Mouse (Mus musculus): ENCODE measurements around the gene Palmd. TPM values are rescaled to one million over a fixed set of nuclear protein-coding genes. Genes with fewer than 3 reads are reported as not detected.

Palmd gene
- polyA plus RNA-seq, 1 experiment from 2014 or later, result 9.2 TPM

DNA sequence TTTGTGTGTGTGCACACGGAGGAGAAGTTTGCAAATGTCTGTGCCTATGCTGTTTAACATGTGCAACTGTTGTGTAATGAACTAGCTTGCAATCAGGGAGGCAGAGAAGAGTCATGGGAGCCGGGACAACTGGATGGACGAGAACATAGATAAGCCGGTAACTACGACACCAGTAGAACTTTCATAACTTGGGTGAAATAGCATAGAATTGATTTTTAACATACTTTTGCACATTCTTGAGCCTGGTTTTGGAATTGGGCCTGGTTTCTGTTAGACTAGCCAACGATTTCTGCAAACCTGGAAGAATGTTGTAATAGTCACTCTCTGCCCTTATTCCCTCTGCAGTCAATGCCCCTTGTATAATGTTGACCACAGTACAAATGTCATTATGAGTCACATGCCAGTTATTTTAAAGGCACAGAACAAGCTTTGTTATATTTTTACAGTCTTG is 18.1 kb downstream of the Palmd start:
- H3K27ac ChIP-seq (ENCODE audit: low read length), result no peak overlapping the region
- H3K9ac ChIP-seq (ENCODE audit: low read depth, low read length), result no peak overlapping the region
- no peaks in the 10 kb centered on the region for H3K4me1 ChIP-seq (ENCODE audit: control insufficient read depth, insufficient read depth, low read length)
- no peak overlapping the region for H3K4me2 ChIP-seq (ENCODE audit: low read length)
- ATAC-seq, result no peak
- no peaks in the 10 kb centered on the region for H3K27me3 ChIP-seq (ENCODE audit: control insufficient read depth, insufficient read depth, low read depth, low read length)
- H3K4me3 ChIP-seq (ENCODE audit: low read depth, low read length), result no peak overlapping the region
- 92% methylated on average over 6 of the region's 6 CpGs for WGBS
- H3K9me3 ChIP-seq (replicated peaks; ENCODE audit: control insufficient read depth, low read length, poor library complexity, severe bottlenecking), result no peaks in the 10 kb centered on the region
- no peaks in the 10 kb centered on the region for H3K36me3 ChIP-seq (ENCODE audit: control insufficient read depth, insufficient read depth, low read length)

DNA sequence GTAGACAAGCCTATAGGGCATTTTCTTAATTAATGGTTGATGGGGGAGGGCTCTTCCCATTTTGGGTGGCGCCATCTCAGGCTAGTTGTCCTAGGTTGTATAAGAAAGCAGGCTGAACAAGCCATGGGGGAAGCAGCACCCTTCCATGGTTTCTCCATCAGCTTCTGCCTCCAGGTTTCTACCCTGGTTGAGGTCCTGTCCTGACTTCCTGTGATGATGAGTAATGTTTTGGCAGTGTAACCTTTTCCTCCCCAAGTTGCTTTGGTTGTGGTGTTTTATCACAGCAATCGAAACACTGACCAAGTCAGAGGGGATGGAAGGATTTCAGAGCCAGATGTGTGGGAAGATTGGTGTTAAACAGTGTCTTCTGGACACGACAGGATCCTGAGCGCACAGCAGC is 22.3 kb downstream of the Palmd start:
- WGBS, result 90% methylated on average over 4 of the region's 4 CpGs
- H3K4me1 ChIP-seq (ENCODE audit: control insufficient read depth, insufficient read depth, low read length), result no peaks in the 10 kb centered on the region

DNA sequence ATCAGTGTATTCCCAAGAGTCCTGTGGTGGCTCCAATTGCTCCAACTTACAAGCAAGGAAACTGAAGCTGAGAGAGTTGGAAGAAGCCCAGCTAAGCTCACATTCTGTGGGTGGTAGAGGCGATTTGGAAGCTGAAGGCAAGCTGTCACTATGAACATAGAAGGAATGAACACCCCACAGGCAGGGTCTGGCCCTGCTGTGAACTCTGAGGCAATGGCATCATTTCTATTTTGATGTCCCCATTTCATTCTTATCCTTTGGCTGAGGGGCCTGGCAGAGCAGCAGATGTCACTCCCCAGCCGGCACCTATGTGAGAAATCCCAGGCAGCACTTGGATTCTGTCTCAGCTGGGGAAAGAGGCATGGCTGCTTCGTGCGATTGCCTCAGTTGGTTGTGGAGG is 25.4 kb downstream of the Palmd start:
- Histone ChIP-seq H3K27ac (ENCODE audit: low read length) (no peak overlapping the region), H3K4me2 (ENCODE audit: low read length) (no peak overlapping the region), H3K4me3 (ENCODE audit: low read depth, low read length) (no peak overlapping the region), H3K27me3 (ENCODE audit: control insufficient read depth, insufficient read depth, low read depth, low read length) (no peaks in the 10 kb centered on the region), H3K36me3 (ENCODE audit: control insufficient read depth, insufficient read depth, low read length) (no peaks in the 10 kb centered on the region), H3K4me1 (ENCODE audit: control insufficient read depth, insufficient read depth, low read length) (no peaks in the 10 kb centered on the region), H3K9ac (ENCODE audit: low read depth, low read length) (no peak overlapping the region), H3K9me3 (replicated peaks; ENCODE audit: control insufficient read depth, low read length, poor library complexity, severe bottlenecking) (no peaks in the 10 kb centered on the region)
- 87% methylated on average over 4 of the region's 4 CpGs for WGBS
- ATAC-seq, result no peak

More for the DNA sequence above, 22.3 kb downstream of the Palmd start:
- no peaks in the 10 kb centered on the region for H3K36me3 ChIP-seq (ENCODE audit: control insufficient read depth, insufficient read depth, low read length)
- no peak overlapping the region for H3K4me2 ChIP-seq (ENCODE audit: low read length)
- no peak overlapping the region for H3K27ac ChIP-seq (ENCODE audit: low read length)
- no peaks in the 10 kb centered on the region for H3K9me3 ChIP-seq (replicated peaks; ENCODE audit: control insufficient read depth, low read length, poor library complexity, severe bottlenecking)
- no peaks in the 10 kb centered on the region for H3K27me3 ChIP-seq (ENCODE audit: control insufficient read depth, insufficient read depth, low read depth, low read length)
- no peak overlapping the region for H3K4me3 ChIP-seq (ENCODE audit: low read depth, low read length)
- ATAC-seq, result no peak
- H3K9ac ChIP-seq (ENCODE audit: low read depth, low read length), result no peak overlapping the region

DNA sequence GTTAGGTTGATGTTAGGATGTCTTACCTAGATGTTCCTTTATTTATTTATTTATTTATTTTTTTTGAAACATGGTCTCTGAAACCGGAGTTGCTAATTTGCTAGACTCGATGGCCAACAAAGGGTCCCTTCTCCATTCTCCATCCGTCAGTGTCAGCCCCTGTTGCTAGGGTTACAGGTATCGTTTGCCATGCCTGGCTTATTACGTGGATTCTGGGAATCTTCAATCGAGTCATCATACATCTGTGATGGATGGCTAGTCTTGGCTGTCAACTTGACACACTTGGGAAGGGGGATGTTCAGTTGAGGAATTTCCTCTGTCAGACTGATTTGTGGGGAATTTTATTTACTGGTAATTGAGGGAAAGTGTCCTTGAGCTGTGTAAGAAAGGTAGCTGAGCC is 26.0 kb downstream of the Palmd start:
- Histone ChIP-seq H3K36me3 (ENCODE audit: control insufficient read depth, insufficient read depth, low read length) (no peaks in the 10 kb centered on the region), H3K4me3 (ENCODE audit: low read depth, low read length) (no peak overlapping the region), H3K9me3 (replicated peaks; ENCODE audit: control insufficient read depth, low read length, poor library complexity, severe bottlenecking) (no peaks in the 10 kb centered on the region), H3K27ac (ENCODE audit: low read length) (no peak overlapping the region), H3K9ac (ENCODE audit: low read depth, low read length) (no peak overlapping the region), H3K4me2 (ENCODE audit: low read length) (no peak overlapping the region), H3K27me3 (ENCODE audit: control insufficient read depth, insufficient read depth, low read depth, low read length) (no peaks in the 10 kb centered on the region), H3K4me1 (ENCODE audit: control insufficient read depth, insufficient read depth, low read length) (no peaks in the 10 kb centered on the region)
- no peak for ATAC-seq
- 79% methylated on average over 6 of the region's 6 CpGs for WGBS

DNA sequence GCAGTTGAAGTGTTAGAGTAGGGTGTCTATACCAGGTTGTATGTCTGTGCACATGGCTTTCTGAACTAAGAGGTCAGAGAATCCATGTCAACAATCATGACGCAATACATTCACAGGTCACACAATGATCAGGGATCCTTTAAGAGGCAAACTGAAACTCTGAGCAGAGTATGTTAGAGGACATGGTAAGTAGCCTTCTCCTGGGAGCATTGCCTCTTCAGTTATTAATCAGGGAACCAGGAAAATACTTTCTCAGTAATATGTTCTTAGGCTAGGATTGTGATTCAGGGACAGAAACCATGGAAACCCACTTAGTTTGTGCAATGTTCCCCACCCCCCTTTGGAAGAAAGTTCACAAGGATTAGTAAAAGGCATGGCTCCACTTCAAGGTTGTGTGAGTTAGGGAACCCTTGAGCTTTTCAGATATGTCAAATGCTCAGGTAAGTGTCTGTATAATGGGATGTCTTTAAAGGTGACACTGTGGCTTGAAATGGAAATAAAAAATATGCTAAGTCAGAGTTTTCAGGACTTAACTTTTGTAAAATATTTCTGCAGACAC is 27.1 kb downstream of the Palmd start:
- no peak for ATAC-seq
- 100% methylated on average over 1 of the region's 1 CpGs for WGBS
- no peaks in the 10 kb centered on the region for H3K36me3 ChIP-seq (ENCODE audit: control insufficient read depth, insufficient read depth, low read length)
- H3K27me3 ChIP-seq (ENCODE audit: control insufficient read depth, insufficient read depth, low read depth, low read length), result no peaks in the 10 kb centered on the region
- H3K4me3 ChIP-seq (ENCODE audit: low read depth, low read length), result no peak overlapping the region
- H3K4me2 ChIP-seq (ENCODE audit: low read length), result no peak overlapping the region
- H3K4me1 ChIP-seq (ENCODE audit: control insufficient read depth, insufficient read depth, low read length), result no peaks in the 10 kb centered on the region
- H3K9ac ChIP-seq (ENCODE audit: low read depth, low read length), result no peak overlapping the region
- no peaks in the 10 kb centered on the region for H3K9me3 ChIP-seq (replicated peaks; ENCODE audit: control insufficient read depth, low read length, poor library complexity, severe bottlenecking)
- H3K27ac ChIP-seq (ENCODE audit: low read length), result no peak overlapping the region

DNA sequence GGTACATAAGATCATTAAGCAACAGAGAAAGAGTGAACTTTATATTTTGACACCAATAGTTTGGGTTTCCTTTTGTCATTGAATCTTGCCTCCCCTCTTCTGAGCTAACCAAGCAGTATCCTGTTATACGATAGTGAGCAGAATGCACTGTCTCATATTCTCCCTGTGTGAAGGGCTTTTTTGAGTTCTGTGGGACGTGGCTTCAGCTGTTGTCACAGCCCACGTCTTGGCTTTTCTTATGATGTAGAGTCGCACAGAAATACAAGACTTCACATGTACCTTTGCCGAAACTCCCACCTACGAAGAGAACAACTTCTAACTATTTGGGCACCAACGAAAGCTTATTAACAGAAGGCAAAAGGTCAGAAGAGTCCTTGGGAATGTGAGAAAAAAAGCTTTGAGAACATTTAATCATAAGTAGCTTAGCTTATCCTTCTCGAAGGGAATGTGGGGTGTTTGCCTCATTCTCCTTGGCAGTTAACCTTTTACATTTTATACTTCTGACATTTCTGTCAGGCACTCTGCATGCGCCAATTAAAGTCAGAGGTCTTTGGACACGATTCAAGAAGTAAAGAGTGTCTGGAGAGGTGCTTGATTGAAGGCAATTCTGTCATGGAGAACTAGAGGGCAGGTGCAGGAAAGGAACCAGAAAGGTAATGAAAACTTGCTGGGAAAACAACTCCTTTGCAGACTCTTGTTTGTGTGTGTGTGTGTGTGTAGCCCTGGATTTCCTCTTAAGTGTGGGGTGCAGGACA is 27.8 kb downstream of the Palmd start:
- H3K27ac ChIP-seq (ENCODE audit: low read length), result no peak overlapping the region
- H3K4me1 ChIP-seq (ENCODE audit: control insufficient read depth, insufficient read depth, low read length), result no peaks in the 10 kb centered on the region
- no peak overlapping the region for H3K4me3 ChIP-seq (ENCODE audit: low read depth, low read length)
- WGBS, result 75% methylated on average over 10 of the region's 10 CpGs
- H3K9me3 ChIP-seq (replicated peaks; ENCODE audit: control insufficient read depth, low read length, poor library complexity, severe bottlenecking), result no peaks in the 10 kb centered on the region
- no peaks in the 10 kb centered on the region for H3K36me3 ChIP-seq (ENCODE audit: control insufficient read depth, insufficient read depth, low read length)
- no peak overlapping the region for H3K9ac ChIP-seq (ENCODE audit: low read depth, low read length)
- no peak for ATAC-seq
- no peak overlapping the region for H3K4me2 ChIP-seq (ENCODE audit: low read length)
- H3K27me3 ChIP-seq (ENCODE audit: control insufficient read depth, insufficient read depth, low read depth, low read length), result no peaks in the 10 kb centered on the region

DNA sequence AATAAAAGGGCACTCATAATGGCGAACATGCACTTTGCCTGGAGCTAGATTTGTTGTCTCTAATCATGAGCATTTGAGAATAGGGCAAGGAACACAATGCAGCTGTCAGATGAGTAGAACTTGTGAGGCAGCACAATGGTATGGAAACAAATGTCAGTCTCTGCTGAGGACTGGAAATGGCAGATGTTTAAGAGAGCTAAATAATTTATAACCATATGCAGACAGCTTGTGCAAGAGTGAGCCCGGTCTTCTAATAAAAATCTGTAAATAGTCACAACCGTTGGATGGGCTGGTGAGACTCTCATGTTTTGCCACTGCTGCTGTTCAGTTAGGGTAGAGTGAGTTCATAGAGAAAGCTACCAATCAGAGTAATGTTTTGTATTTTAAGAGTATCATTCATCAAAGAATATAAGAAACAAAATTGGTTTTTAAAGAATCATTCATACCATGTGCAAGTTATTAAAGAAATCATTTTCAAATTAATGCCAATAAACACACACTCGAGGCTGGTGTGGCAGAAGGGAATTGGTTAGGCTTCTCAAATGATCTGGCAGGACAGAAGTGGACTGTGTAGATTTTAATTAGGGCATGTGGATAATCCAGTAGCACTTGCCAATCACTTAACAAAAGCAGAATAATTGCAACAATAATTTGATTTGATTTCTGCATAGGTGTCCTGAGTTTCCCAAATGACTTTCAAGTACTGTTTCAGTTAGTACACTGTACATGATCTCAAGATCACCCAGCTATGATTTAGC is 31.7 kb downstream of the Palmd start:
- 49% methylated on average over 4 of the region's 4 CpGs for WGBS
- no peak overlapping the region for H3K4me3 ChIP-seq (ENCODE audit: low read depth, low read length)
- H3K27me3 ChIP-seq (ENCODE audit: control insufficient read depth, insufficient read depth, low read depth, low read length), result no peaks in the 10 kb centered on the region
- no peaks in the 10 kb centered on the region for H3K4me1 ChIP-seq (ENCODE audit: control insufficient read depth, insufficient read depth, low read length)
- no peaks in the 10 kb centered on the region for H3K36me3 ChIP-seq (ENCODE audit: control insufficient read depth, insufficient read depth, low read length)
- no peaks in the 10 kb centered on the region for H3K9me3 ChIP-seq (replicated peaks; ENCODE audit: control insufficient read depth, low read length, poor library complexity, severe bottlenecking)
- H3K4me2 ChIP-seq (ENCODE audit: low read length), result no peak overlapping the region
- ATAC-seq, result no peak
- no peak overlapping the region for H3K9ac ChIP-seq (ENCODE audit: low read depth, low read length)
- no peak overlapping the region for H3K27ac ChIP-seq (ENCODE audit: low read length)

DNA sequence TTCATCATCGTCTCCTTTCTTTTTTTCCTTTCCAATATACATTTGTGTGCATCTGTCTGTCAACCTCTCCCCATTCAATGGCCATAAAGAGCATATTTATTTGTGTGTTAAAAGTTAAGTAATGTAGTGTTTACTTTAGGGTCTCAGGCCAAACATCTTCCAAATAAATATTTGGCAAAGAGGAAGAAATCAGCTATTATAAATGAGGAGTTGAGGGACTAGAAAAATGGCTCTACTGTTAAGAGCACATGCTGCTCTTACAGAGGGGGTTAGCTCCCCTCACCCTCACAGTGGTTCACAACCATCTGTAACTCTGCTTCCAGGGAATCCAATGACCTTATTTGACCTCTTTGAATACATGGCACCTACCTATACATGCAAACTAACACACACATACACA is 35.6 kb downstream of the Palmd start:
- Histone ChIP-seq H3K27me3 (ENCODE audit: control insufficient read depth, insufficient read depth, low read depth, low read length) (no peaks in the 10 kb centered on the region), H3K4me3 (ENCODE audit: low read depth, low read length) (no peak overlapping the region), H3K4me1 (ENCODE audit: control insufficient read depth, insufficient read depth, low read length) (no peaks in the 10 kb centered on the region), H3K9ac (ENCODE audit: low read depth, low read length) (no peak overlapping the region), H3K27ac (ENCODE audit: low read length) (no peak overlapping the region), H3K4me2 (ENCODE audit: low read length) (no peak overlapping the region), H3K9me3 (replicated peaks; ENCODE audit: control insufficient read depth, low read length, poor library complexity, severe bottlenecking) (no peaks in the 10 kb centered on the region), H3K36me3 (ENCODE audit: control insufficient read depth, insufficient read depth, low read length) (no peaks in the 10 kb centered on the region)
- no peak for ATAC-seq
- WGBS, result 91% methylated on average over 1 of the region's 1 CpGs

DNA sequence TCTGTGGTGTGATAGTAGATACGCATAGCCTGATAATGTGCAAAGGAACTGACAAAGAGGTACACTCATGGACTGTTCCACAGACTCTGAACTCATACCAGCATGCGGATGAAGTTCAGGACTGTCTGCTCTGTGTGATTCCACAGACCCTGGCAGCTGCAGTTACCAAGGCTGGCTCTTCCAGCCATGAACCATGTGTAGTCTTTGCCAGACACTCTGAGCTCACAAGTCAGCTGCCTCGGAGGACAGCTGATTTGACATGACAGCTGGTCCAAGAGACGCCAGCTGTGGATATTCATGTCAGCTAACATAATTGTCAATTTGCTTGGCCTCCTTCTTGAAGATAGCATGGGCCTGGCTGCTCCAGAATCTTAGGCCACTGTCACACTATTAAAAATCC is 39.8 kb downstream of the Palmd start:
- Histone ChIP-seq H3K36me3 (ENCODE audit: control insufficient read depth, insufficient read depth, low read length) (no peaks in the 10 kb centered on the region), H3K9me3 (replicated peaks; ENCODE audit: control insufficient read depth, low read length, poor library complexity, severe bottlenecking) (no peaks in the 10 kb centered on the region), H3K4me3 (ENCODE audit: low read depth, low read length) (no peak overlapping the region), H3K27me3 (ENCODE audit: control insufficient read depth, insufficient read depth, low read depth, low read length) (no peaks in the 10 kb centered on the region), H3K27ac (ENCODE audit: low read length) (no peak overlapping the region), H3K4me2 (ENCODE audit: low read length) (no peak overlapping the region), H3K9ac (ENCODE audit: low read depth, low read length) (no peak overlapping the region), H3K4me1 (ENCODE audit: control insufficient read depth, insufficient read depth, low read length) (no peaks in the 10 kb centered on the region)
- no peak for ATAC-seq
- 85% methylated on average over 4 of the region's 4 CpGs for WGBS

Measured in midbrain, embryonic 16.5 days (tissue).